Mouse (Mus musculus) myocyte (in vitro differentiated cells): ENCODE data around the gene Tbx20. TPM values are rescaled to one million over a fixed set of nuclear protein-coding genes. Genes with fewer than 3 reads are reported as not detected.

ENCODE experiments used
- H3K27me3 ChIP-seq: one replicate; pipeline ENCODE4 v1.6.1; 2011; ENCODE audit not compliant: control insufficient read depth, insufficient read depth, insufficient read length
- H3K36me3 ChIP-seq: one replicate; pipeline ENCODE4 v1.6.1; 2011; ENCODE audit not compliant: control insufficient read depth, insufficient read depth
- H3K4me2 ChIP-seq: one replicate; pipeline ENCODE4 v1.6.1; 2011; ENCODE audit warnings: low read depth, control low read depth
- H3K4me3 ChIP-seq: one replicate; pipeline ENCODE4 v1.5.1; 2011; ENCODE audit warnings: mild to moderate bottlenecking, control low read depth, moderate library complexity
- H3K79me2 ChIP-seq: one replicate; pipeline ENCODE4 v1.6.1; 2011; ENCODE audit not compliant: control insufficient read depth, insufficient read depth
- H3ac ChIP-seq: one replicate; pipeline ENCODE4 v1.6.1; 2011; ENCODE audit not compliant: control insufficient read depth, insufficient read length
- CEBPB ChIP-seq: IDR thresholded peaks from 2 replicates; pipeline ENCODE4 v1.6.1; 2011; ENCODE audit warnings: mild to moderate bottlenecking, moderate library complexity; ENCODE audit not compliant: poor library complexity, insufficient read depth, severe bottlenecking
- E2F4 ChIP-seq: IDR thresholded peaks from one replicate; pipeline ENCODE4 v1.6.1; 2011; ENCODE audit warnings: mild to moderate bottlenecking, control low read depth, moderate library complexity; ENCODE audit not compliant: insufficient read depth
- MAX ChIP-seq: IDR thresholded peaks from one replicate; pipeline ENCODE4 v1.6.1; 2011; ENCODE audit warnings: low read depth, mild to moderate bottlenecking, control low read depth
- MYOD1 ChIP-seq, 3 experiments: IDR thresholded peaks; one replicate each; pipeline ENCODE4 v1.6.1; 2011; ENCODE audit warnings: control low read depth in 2 of 3, low read depth in 2 of 3, mild to moderate bottlenecking in 2 of 3, moderate library complexity in 1 of 3; ENCODE audit not compliant: insufficient read length in 2 of 3, control insufficient read depth in 1 of 3
- MYOG ChIP-seq, 3 experiments: IDR thresholded peaks; one replicate each; pipeline ENCODE4 v1.6.1; 2011; ENCODE audit warnings: control low read depth in 2 of 3, low read depth in 2 of 3, mild to moderate bottlenecking in 2 of 3; ENCODE audit not compliant: insufficient read length in 2 of 3, control insufficient read depth in 1 of 3, insufficient read depth in 1 of 3
- POLR2A ChIP-seq: IDR thresholded peaks from one replicate; pipeline ENCODE4 v1.6.1; 2011; ENCODE audit warnings: low read depth, mild to moderate bottlenecking, control low read depth, moderate library complexity; ENCODE audit not compliant: insufficient read length
- POLR2AphosphoS2 ChIP-seq: IDR thresholded peaks from one replicate; pipeline ENCODE4 v1.6.1; 2011; ENCODE audit warnings: low read depth, control low read depth; ENCODE audit not compliant: insufficient read length
- REST ChIP-seq: IDR thresholded peaks from one replicate; pipeline ENCODE4 v1.6.1; 2011; ENCODE audit warnings: mild to moderate bottlenecking, control low read depth, moderate library complexity; ENCODE audit not compliant: insufficient read depth, insufficient read length
- SRF ChIP-seq: IDR thresholded peaks from one replicate; pipeline ENCODE4 v1.6.1; 2011; ENCODE audit warnings: low read depth; ENCODE audit not compliant: control insufficient read depth, insufficient read length
- TCF12 ChIP-seq: IDR thresholded peaks from one replicate; pipeline ENCODE4 v1.6.1; 2011; ENCODE audit warnings: mild to moderate bottlenecking, control low read depth; ENCODE audit not compliant: poor library complexity, insufficient read depth, severe bottlenecking
- TCF3 ChIP-seq: IDR thresholded peaks from one replicate; pipeline ENCODE4 v1.6.1; 2011; ENCODE audit warnings: low read depth, control low read depth; ENCODE audit not compliant: insufficient read length
- USF1 ChIP-seq: IDR thresholded peaks from one replicate; pipeline ENCODE4 v1.6.1; 2011; ENCODE audit warnings: low read depth, mild to moderate bottlenecking, control low read depth, moderate library complexity
- polyA plus RNA-seq: library from polyadenylated mRNA; unstranded; fragments of >200 nt; fragmentation: generic; extraction: Trizol; gene quantifications from one replicate; pipeline ENCODE4 v1.2.1, GENCODE M21; 2012; ENCODE audit warnings: missing spikeins

Gene Tbx20
- polyA plus RNA-seq, 1 experiment, result not detected

GRCm38 (mm10) chr9:24776487-24776886, 2.4 kb upstream of the Tbx20 start:
- Histone ChIP-seq H3K27me3 (peaks cover 64% of the 10 kb centered on the region), H3K4me3 (no peak overlapping the region), H3K4me2 (no peak overlapping the region), H3ac (no peak overlapping the region), H3K36me3 (no peaks in the 10 kb centered on the region), H3K79me2 (no peaks in the 10 kb centered on the region)
- TF ChIP-seq CEBPB, result no peak
- no peak for TF ChIP-seq MYOD1 (IDR thresholded peaks at IDR 0.05; ENCODE audit: control insufficient read depth in 1 of 3, insufficient read length in 2 of 3, low read depth in 2 of 3)
- TF ChIP-seq E2F4, result no peak
- TF ChIP-seq USF1, result no peak

GRCm38 (mm10) chr9:24775567-24775966, 1.5 kb upstream of the Tbx20 start:
- no peak for TF ChIP-seq SRF
- TF ChIP-seq POLR2AphosphoS2, result no peak
- TF ChIP-seq E2F4, result no peak
- no peak for TF ChIP-seq MAX
- no peaks in the 10 kb centered on the region for H3K36me3 ChIP-seq
- H3ac ChIP-seq, result no peak overlapping the region
- H3K79me2 ChIP-seq, result no peaks in the 10 kb centered on the region
- no peak overlapping the region for H3K4me3 ChIP-seq
- H3K27me3 ChIP-seq, result peaks cover 57% of the 10 kb centered on the region
- H3K4me2 ChIP-seq, result no peak overlapping the region

GRCm38 (mm10) chr9:24775001-24775400, 898 bp upstream of the Tbx20 start:
- H3K36me3 ChIP-seq, result no peaks in the 10 kb centered on the region
- no peak overlapping the region for H3ac ChIP-seq
- no peak overlapping the region for H3K4me3 ChIP-seq
- no peaks in the 10 kb centered on the region for H3K79me2 ChIP-seq
- TF ChIP-seq SRF (no peak), MYOG (IDR thresholded peaks at IDR 0.05; ENCODE audit: control insufficient read depth in 1 of 3, insufficient read depth in 1 of 3, insufficient read length in 2 of 3, low read depth in 2 of 3) (no peak), MYOD1 (IDR thresholded peaks at IDR 0.05; ENCODE audit: control insufficient read depth in 1 of 3, insufficient read length in 2 of 3, low read depth in 2 of 3) (no peak), REST (no peak), TCF3 (no peak)
- H3K27me3 ChIP-seq, result peaks cover 57% of the 10 kb centered on the region
- H3K4me2 ChIP-seq, result no peak overlapping the region

GRCm38 (mm10) chr9:24773669-24774068, 434 bp downstream of the Tbx20 start:
- Histone ChIP-seq H3K27me3 (peaks cover 53% of the 10 kb centered on the region), H3K4me3 (no peak overlapping the region), H3K4me2 (no peak overlapping the region), H3ac (no peak overlapping the region), H3K36me3 (no peaks in the 10 kb centered on the region), H3K79me2 (no peaks in the 10 kb centered on the region)
- TF ChIP-seq MAX, result no peak
- TF ChIP-seq REST, result no peak
- TF ChIP-seq MYOG (IDR thresholded peaks at IDR 0.05; ENCODE audit: control insufficient read depth in 1 of 3, insufficient read depth in 1 of 3, insufficient read length in 2 of 3, low read depth in 2 of 3), result no peak
- no peak for TF ChIP-seq E2F4
- TF ChIP-seq POLR2AphosphoS2, result no peak
- TF ChIP-seq TCF3, result no peak
- no peak for TF ChIP-seq MYOD1 (IDR thresholded peaks at IDR 0.05; ENCODE audit: control insufficient read depth in 1 of 3, insufficient read length in 2 of 3, low read depth in 2 of 3)
- no peak for TF ChIP-seq TCF12
- no peak for TF ChIP-seq POLR2A
- no peak for TF ChIP-seq USF1
- no peak for TF ChIP-seq CEBPB
- no peak for TF ChIP-seq SRF

GRCm38 (mm10) chr9:24773171-24773570, 932 bp downstream of the Tbx20 start:
- no peak overlapping the region for H3K4me2 ChIP-seq
- no peak overlapping the region for H3ac ChIP-seq
- no peaks in the 10 kb centered on the region for H3K79me2 ChIP-seq
- no peak overlapping the region for H3K4me3 ChIP-seq
- no peak for TF ChIP-seq MAX
- TF ChIP-seq TCF3, result no peak
- no peak for TF ChIP-seq POLR2AphosphoS2
- TF ChIP-seq MYOD1 (IDR thresholded peaks at IDR 0.05; ENCODE audit: control insufficient read depth in 1 of 3, insufficient read length in 2 of 3, low read depth in 2 of 3), result no peak
- no peak for TF ChIP-seq MYOG (IDR thresholded peaks at IDR 0.05; ENCODE audit: control insufficient read depth in 1 of 3, insufficient read depth in 1 of 3, insufficient read length in 2 of 3, low read depth in 2 of 3)
- no peak for TF ChIP-seq USF1
- TF ChIP-seq SRF, result no peak
- no peak for TF ChIP-seq E2F4
- no peak for TF ChIP-seq CEBPB
- no peak for TF ChIP-seq REST
- no peak for TF ChIP-seq TCF12
- TF ChIP-seq POLR2A, result no peak
- H3K27me3 ChIP-seq, result peaks cover 48% of the 10 kb centered on the region
- no peaks in the 10 kb centered on the region for H3K36me3 ChIP-seq
